Comparison of ENCODE assay signal across 29 mouse cellular contexts in the genomic region with DNA sequence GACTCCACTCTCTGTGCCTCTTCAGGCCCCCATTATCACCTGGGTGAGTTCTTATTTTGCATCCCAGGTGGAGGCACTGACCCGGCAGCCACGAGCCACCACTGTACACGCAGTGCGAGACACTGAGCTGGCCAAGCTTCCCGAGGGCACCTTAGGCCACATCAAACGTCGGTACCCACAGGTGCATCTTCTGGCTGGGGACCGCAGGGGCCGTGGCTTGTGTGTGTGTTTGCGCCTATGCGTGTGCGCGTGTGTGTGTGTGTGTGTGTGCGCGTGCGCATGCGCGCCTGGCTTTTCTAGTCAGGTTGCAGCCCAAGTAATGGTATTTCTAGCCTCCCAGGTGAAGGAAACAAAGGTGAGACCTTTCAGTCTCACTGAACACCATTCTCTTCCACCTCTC. TPM values are rescaled to one million over a fixed set of nuclear protein-coding genes. Genes with fewer than 3 reads are reported as not detected.
DNase-seq lines count a peak whose midpoint lies in the region; TF ChIP-seq lines count a peak whose summit lies in the region.
"Had no signal": no experiment of that assay in that cellular context is flagged by ENCODE, and none has a peak within 500 bp of the region (broad histone marks: within the 10 kb centered on the region; RNA-seq: fewer than 3 reads in every experiment).

No protein-coding gene starts in this region.

- H3K27ac ChIP-seq in heart, embryonic 10.5 days: no peak overlapping the region
- H3K27ac ChIP-seq in ES-E14 (ENCODE audit: insufficient read depth, low read depth, low read length, poor library complexity, severe bottlenecking): no peak overlapping the region
- no peak overlapping the region for H3K27ac ChIP-seq in olfactory bulb, adult 2 months (ENCODE audit: insufficient read depth, low read depth, low read length)
- H3K27ac ChIP-seq: embryonic facial prominence, embryonic 10.5 days; embryonic facial prominence, embryonic 13.5 days; forebrain, embryonic 13.5 days; gastrocnemius, adult 2 months; heart, embryonic 13.5 days; hindbrain, embryonic 10.5 days; hindbrain, embryonic 13.5 days; intestine, embryonic 15.5 days had no signal

- no peak for TF ChIP-seq CTCF in olfactory bulb, adult 2 months (IDR thresholded peaks at IDR 0.05; ENCODE audit: insufficient read depth, low read depth, low read length)
- no peak for TF ChIP-seq CTCF in lung, adult 2 months (IDR thresholded peaks at IDR 0.05; ENCODE audit: insufficient read depth, low read length)

- H3K9ac ChIP-seq in ES-E14 (ENCODE audit: insufficient read depth, low read depth, low read length, poor library complexity, severe bottlenecking): 0 out of 2 replicates have a peak overlapping the region, but pooled peaks have one; percentile 9
- H3K9ac ChIP-seq: embryonic facial prominence, embryonic 13.5 days; forebrain, embryonic 13.5 days; forebrain, postnatal 0 days; heart, embryonic 13.5 days; hindbrain, embryonic 13.5 days; intestine, embryonic 15.5 days had no signal

- in situ Hi-C loops in ES-E14 (cut with MboI; ENCODE audit: low sequenced_read_pairs in 2 of 2, unreplicated experiment in 2 of 2): no loop called here

- 95% methylated on average over 18 of the region's 18 CpGs for WGBS in heart, embryonic 10.5 days
- 95% methylated on average over 18 of the region's 18 CpGs for WGBS in olfactory bulb, adult 2 months
- 95% methylated on average over 18 of the region's 18 CpGs for WGBS in lung, adult 2 months

- no peaks in the 10 kb centered on the region for H3K9me3 ChIP-seq in heart, embryonic 10.5 days
- H3K9me3 ChIP-seq in ES-E14 (ENCODE audit: control insufficient read depth, insufficient read depth, low read depth, low read length): no peaks in the 10 kb centered on the region
- H3K9me3 ChIP-seq: embryonic facial prominence, embryonic 10.5 days; embryonic facial prominence, embryonic 13.5 days; forebrain, embryonic 13.5 days; heart, embryonic 13.5 days; hindbrain, embryonic 10.5 days; hindbrain, embryonic 13.5 days; intestine, embryonic 15.5 days had no signal

- H3K27me3 ChIP-seq in heart, embryonic 10.5 days (ENCODE audit: insufficient read depth, poor library complexity, severe bottlenecking): no peaks in the 10 kb centered on the region
- H3K27me3 ChIP-seq: embryonic facial prominence, embryonic 13.5 days; forebrain, embryonic 13.5 days; heart, embryonic 13.5 days; hindbrain, embryonic 13.5 days; intestine, embryonic 15.5 days had no signal

- TF ChIP-seq POLR2A in olfactory bulb, adult 2 months (IDR thresholded peaks at IDR 0.05; ENCODE audit: insufficient read depth, low read depth, low read length): 0 out of 2 replicates have a peak, but pooled peaks have one; percentile 8
- TF ChIP-seq POLR2A in lung, adult 2 months (IDR thresholded peaks at IDR 0.05; ENCODE audit: borderline replicate concordance, extremely low read depth, low read depth, low read length): no peak

- no peak overlapping the region for H3K4me3 ChIP-seq in heart, embryonic 10.5 days
- H3K4me3 ChIP-seq in ES-E14 (ENCODE audit: insufficient read depth in 1 of 2, low read depth in 1 of 2, low read length in 2 of 2, poor library complexity in 1 of 2, severe bottlenecking in 1 of 2): peak overlapping the region; percentile 46 to 48; a peak in 3 of 4 replicates
- no peak overlapping the region for H3K4me3 ChIP-seq in olfactory bulb, adult 2 months (ENCODE audit: insufficient read depth, low read depth, low read length)
- H3K4me3 ChIP-seq in lung, adult 2 months (replicated peaks; ENCODE audit: extremely low read depth, low read depth, low read length): no peak overlapping the region
- H3K4me3 ChIP-seq: embryonic facial prominence, embryonic 10.5 days; embryonic facial prominence, embryonic 13.5 days; erythroblast, embryonic 14.5 days; forebrain, embryonic 13.5 days; gastrocnemius, adult 2 months; heart, embryonic 13.5 days; hindbrain, embryonic 10.5 days; hindbrain, embryonic 13.5 days; intestine, embryonic 15.5 days had no signal

- peaks cover 35% of the 10 kb centered on the region for H3K36me3 ChIP-seq in heart, embryonic 10.5 days
- H3K36me3 ChIP-seq in ES-E14 (ENCODE audit: control insufficient read depth, insufficient read depth, low read length, poor library complexity, severe bottlenecking): peaks cover 7% of the 10 kb centered on the region; the same call in 1 of the 2 replicates

- peak; percentile 70 for DNase-seq in heart, embryonic 10.5 days (ENCODE audit: low spot score)
- DNase-seq in heart, postnatal 25 days (ENCODE audit: low spot score): no peak
- DNase-seq in ES-E14 (ENCODE audit: low read depth, low spot score): no peak
- no peak for DNase-seq in lung, adult 2 months
- DNase-seq in ovary, postnatal 36 days (ENCODE audit: low spot score): no peak
- DNase-seq: adrenal gland, postnatal 10 days; cerebellum, adult 11-12 months; cerebellum, adult 8-10 months; cerebellum, postnatal 10 days; cerebellum, postnatal 36 days; embryo, embryonic 11 days; forebrain, postnatal 0 days; gastrocnemius, adult 2 months; gastrocnemius, postnatal 14 days; heart, adult 18-20 months; heart, postnatal 14 days; kidney, adult 11 months had no signal

- intact Hi-C loops in heart, postnatal 25 days (cut with DNase I): no loop called here

- no peaks in the 10 kb centered on the region for H3K4me1 ChIP-seq in heart, embryonic 10.5 days
- H3K4me1 ChIP-seq in ES-E14 (ENCODE audit: control insufficient read depth in 2 of 2, insufficient read depth in 2 of 2, low read length in 2 of 2, poor library complexity in 1 of 2): peaks cover 4 to 9% of the 10 kb centered on the region in 2 experiments; a peak in 2 of 4 replicates
- H3K4me1 ChIP-seq in olfactory bulb, adult 2 months (ENCODE audit: control insufficient read depth, insufficient read depth, low read length): no peaks in the 10 kb centered on the region
- no peaks in the 10 kb centered on the region for H3K4me1 ChIP-seq in lung, adult 2 months (ENCODE audit: control insufficient read depth, insufficient read depth, low read length)
- H3K4me1 ChIP-seq: embryonic facial prominence, embryonic 10.5 days; embryonic facial prominence, embryonic 13.5 days; forebrain, embryonic 13.5 days; heart, embryonic 13.5 days; hindbrain, embryonic 10.5 days; hindbrain, embryonic 13.5 days; intestine, embryonic 15.5 days had no signal

TF ChIP-seq in ES-E14, 5 proteins besides CTCF, POLR2A, EP300 and RAD21:
- TF ChIP-seq ZC3H11A (IDR thresholded peaks at IDR 0.05; ENCODE audit: borderline replicate concordance, low read depth, low read length): no peak
- no peak for TF ChIP-seq ZNF384 (IDR thresholded peaks at IDR 0.05; ENCODE audit: low read depth, low read length)
- no peak for TF ChIP-seq MAFK (IDR thresholded peaks at IDR 0.05; ENCODE audit: insufficient read depth, low read depth, low read length)
- TF ChIP-seq HCFC1 (IDR thresholded peaks at IDR 0.05; ENCODE audit: borderline replicate concordance, insufficient read depth, low read length): no peak
- TF ChIP-seq CHD2 (IDR thresholded peaks at IDR 0.05; ENCODE audit: low read depth, low read length): no peak
TF ChIP-seq in ES-E14: peak in this region for 0.

RNA-seq across cellular contexts. Expression of gene Pnpla6, which starts 16.8 kb away (rescaled TPM):
- polyA plus RNA-seq in heart, embryonic 10.5 days (2016; fragmentation: Nextera tagmentation; extraction: Ambion mirVana): 18.3 and 19.7 TPM in 2 replicates
- total RNA-seq in heart, postnatal 25 days (2021): 10 to 100 TPM; 10.6 to 11.9 TPM
- total RNA-seq in ES-E14 (2012; rRNA removed): 125 and 201 TPM in 2 replicates
- polyA plus RNA-seq in olfactory bulb, adult 2 months (2012; ENCODE audit: insufficient read depth, insufficient read length, low replicate concordance, missing spikeins): not detected in 2 replicates
- 75.7 and 88.1 TPM in 2 replicates for polyA plus RNA-seq in lung, adult 2 months (2012; rRNA removed)

RNA-seq across cellular contexts. Expression of gene Mcoln1, which starts 31.7 kb away (rescaled TPM):
- polyA plus RNA-seq in heart, embryonic 10.5 days (2016; fragmentation: Nextera tagmentation; extraction: Ambion mirVana): 55.2 and 60.1 TPM in 2 replicates
- total RNA-seq in heart, postnatal 25 days (2021): 10 to 100 TPM; 18.5 to 22.0 TPM
- 48.6 and 79.9 TPM in 2 replicates for total RNA-seq in ES-E14 (2012; rRNA removed)
- 296 TPM in 1 of 2 replicates, not detected in the other for polyA plus RNA-seq in olfactory bulb, adult 2 months (2012; ENCODE audit: insufficient read depth, insufficient read length, low replicate concordance, missing spikeins)
- polyA plus RNA-seq in lung, adult 2 months (2012; rRNA removed): 286 and 410 TPM in 2 replicates

RNA-seq across cellular contexts. Expression of gene C330021F23Rik, which starts 35.9 kb away (rescaled TPM):
- polyA plus RNA-seq in heart, embryonic 10.5 days (2016; fragmentation: Nextera tagmentation; extraction: Ambion mirVana): 3.8 and 5.0 TPM in 2 replicates
- under 1 TPM in 1 of 2 experiments, not detected in 1; 0.25 TPM for total RNA-seq in heart, postnatal 25 days (2021)
- total RNA-seq in ES-E14 (2012; rRNA removed): 4.5 and 4.6 TPM in 2 replicates
- polyA plus RNA-seq in olfactory bulb, adult 2 months (2012; ENCODE audit: insufficient read depth, insufficient read length, low replicate concordance, missing spikeins): not detected in 2 replicates
- 0.88 TPM in 1 of 2 replicates, not detected in the other for polyA plus RNA-seq in lung, adult 2 months (2012; rRNA removed)
- total RNA-seq: forebrain, postnatal 0 days; gastrocnemius, adult 2 months; gastrocnemius, postnatal 14 days; gastrocnemius, postnatal 4 days had no signal
- polyA plus RNA-seq: C2C12; erythroblast, embryonic 14.5 days had no signal

RNA-seq across cellular contexts. Expression of gene Zfp358, which starts 39.0 kb away (rescaled TPM):
- 35.0 and 41.7 TPM in 2 replicates for polyA plus RNA-seq in heart, embryonic 10.5 days (2016; fragmentation: Nextera tagmentation; extraction: Ambion mirVana)
- total RNA-seq in heart, postnatal 25 days (2021): 10 to 100 TPM; 27.2 to 28.6 TPM
- total RNA-seq in ES-E14 (2012; rRNA removed): 5.1 and 7.1 TPM in 2 replicates
- not detected in 2 replicates for polyA plus RNA-seq in olfactory bulb, adult 2 months (2012; ENCODE audit: insufficient read depth, insufficient read length, low replicate concordance, missing spikeins)
- 78.5 TPM in 2 replicates for polyA plus RNA-seq in lung, adult 2 months (2012; rRNA removed)

RNA-seq across cellular contexts. Expression of gene Camsap3, which starts 55.2 kb away (rescaled TPM):
- 2.3 and 3.9 TPM in 2 replicates for polyA plus RNA-seq in heart, embryonic 10.5 days (2016; fragmentation: Nextera tagmentation; extraction: Ambion mirVana)
- total RNA-seq in heart, postnatal 25 days (2021): under 1 TPM; 0.47 to 0.67 TPM
- total RNA-seq in ES-E14 (2012; rRNA removed): 22.4 and 36.8 TPM in 2 replicates
- not detected in 2 replicates for polyA plus RNA-seq in olfactory bulb, adult 2 months (2012; ENCODE audit: insufficient read depth, insufficient read length, low replicate concordance, missing spikeins)
- 16.9 and 33.1 TPM in 2 replicates for polyA plus RNA-seq in lung, adult 2 months (2012; rRNA removed)
- polyA plus RNA-seq: CD4-positive, CD25-positive, alpha-beta regulatory T cell, adult 4 months had no signal

Comparison
In these comparisons a context has a peak if more than half of its experiments do, and no peak if none do; other contexts are left out.
1. H3K4me3 ChIP-seq: peak in ES-E14 (2 of 2); none in heart, embryonic 10.5 days (single experiment), olfactory bulb, adult 2 months (single experiment) and lung, adult 2 months (single experiment).
2. RNA of gene Pnpla6, which starts 16.8 kb away (polyA plus RNA-seq): 75.7 to 88.1 TPM in lung, adult 2 months and 18.3 to 19.7 TPM in heart, embryonic 10.5 days; not detected in olfactory bulb, adult 2 months; every median in the first group is over 10 times any median in the second.